Mouse (Mus musculus) erythroblast, embryonic 14.5 days (primary cell): ENCODE data around the gene Pum2.

Experiments
- GATA1 ChIP-seq: IDR thresholded peaks from 2 replicates; pipeline ENCODE4 v1.6.1; 2012; ENCODE audit warnings: low read length, inconsistent platforms, mixed read lengths
- TAL1 ChIP-seq: IDR thresholded peaks from 3 replicates; pipeline ENCODE4 v1.6.1; 2012; ENCODE audit warnings: low read length, inconsistent platforms, mixed read lengths

DNA sequence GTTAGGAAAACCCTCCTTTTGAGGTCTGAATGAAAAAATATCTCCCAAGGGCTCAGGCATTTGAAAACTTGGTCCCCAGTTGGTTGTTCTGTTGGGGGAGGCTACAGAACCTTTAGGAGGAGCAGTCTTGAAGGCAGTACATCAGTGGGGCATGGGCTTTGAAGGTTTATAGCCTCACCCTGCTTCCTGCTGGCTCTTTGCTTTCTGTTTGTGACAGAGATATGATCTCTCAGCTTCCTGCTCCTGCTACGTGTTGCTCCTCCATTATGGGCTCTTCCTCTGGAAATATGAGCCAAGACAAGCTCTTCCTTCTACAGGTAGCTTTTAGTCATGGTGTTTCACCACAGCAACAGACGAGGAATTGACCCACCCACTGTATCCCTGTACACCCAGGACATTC, 11.8 kb upstream of the Pum2 start:
- no peak for TF ChIP-seq TAL1
- no peak for TF ChIP-seq GATA1
